Mouse (Mus musculus): ENCODE data around the gene Rwdd2a. TPM values are rescaled to one million over a fixed set of nuclear protein-coding genes. Genes with fewer than 3 reads are reported as not detected.

Rwdd2a gene
- polyA plus RNA-seq, 1 experiment from 2014 or later, result 4.1 TPM

GRCm38 (mm10) chr9:86605776-86606175, 34.0 kb downstream of the Rwdd2a start:
- Histone ChIP-seq H3K27ac (no peak overlapping the region), H3K36me3 (replicated peaks) (no peaks in the 10 kb centered on the region), H3K9me3 (no peaks in the 10 kb centered on the region), H3K4me3 (no peak overlapping the region), H3K27me3 (ENCODE audit: poor library complexity, severe bottlenecking) (no peaks in the 10 kb centered on the region), H3K4me1 (no peaks in the 10 kb centered on the region)
- WGBS, result 92% methylated on average over 6 of the region's 6 CpGs
- DNase-seq (ENCODE audit: extremely low spot score, low spot score), result no peak

GRCm38 (mm10) chr9:86612091-86612490, 40.3 kb downstream of the Rwdd2a start:
- Histone ChIP-seq H3K27ac (no peak overlapping the region), H3K4me1 (no peaks in the 10 kb centered on the region), H3K4me3 (no peak overlapping the region), H3K9me3 (no peaks in the 10 kb centered on the region), H3K27me3 (ENCODE audit: poor library complexity, severe bottlenecking) (no peaks in the 10 kb centered on the region), H3K36me3 (replicated peaks) (no peaks in the 10 kb centered on the region)
- DNase-seq (ENCODE audit: extremely low spot score, low spot score), result no peak
- 93% methylated on average over 4 of the region's 4 CpGs for WGBS

GRCm38 (mm10) chr9:86615765-86616164, 44.0 kb downstream of the Rwdd2a start:
- Histone ChIP-seq H3K4me3 (no peak overlapping the region), H3K27ac (no peak overlapping the region), H3K27me3 (ENCODE audit: poor library complexity, severe bottlenecking) (no peaks in the 10 kb centered on the region), H3K4me1 (no peaks in the 10 kb centered on the region), H3K9me3 (no peaks in the 10 kb centered on the region), H3K36me3 (replicated peaks) (no peaks in the 10 kb centered on the region)
- no peak for DNase-seq (ENCODE audit: extremely low spot score, low spot score)
- WGBS, result 87% methylated on average over 1 of the region's 1 CpGs

DNA sequence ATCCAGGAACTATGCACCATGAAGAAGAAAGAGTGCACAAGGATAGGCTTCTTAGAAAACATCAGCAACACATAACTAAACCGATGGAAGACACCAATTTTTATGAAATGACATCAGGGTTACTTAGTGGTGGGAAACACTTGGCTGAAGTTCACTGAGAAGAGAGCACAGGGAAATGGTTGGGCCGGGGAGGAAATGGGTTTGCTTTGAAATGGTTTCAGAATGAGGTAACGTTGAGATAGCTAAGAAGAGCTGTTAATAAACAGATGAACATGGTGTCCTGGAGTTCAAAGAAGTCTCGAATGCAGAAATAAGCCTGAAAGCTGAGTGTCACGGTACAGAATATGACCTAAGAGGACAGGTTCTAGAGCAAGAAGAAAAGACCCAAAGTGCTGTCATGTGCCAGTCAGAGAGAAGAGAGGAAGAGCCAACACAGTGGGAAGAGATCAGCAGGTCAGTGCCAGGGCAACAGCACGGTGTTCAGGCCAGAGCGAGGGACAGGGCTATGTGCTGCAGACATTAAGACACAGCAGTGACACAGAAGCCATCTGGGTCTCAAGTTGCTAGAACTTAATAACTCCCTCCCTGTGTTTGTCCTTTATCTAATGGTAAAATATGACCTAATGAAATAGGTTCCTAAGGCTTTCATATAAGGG, 46.2 kb downstream of the Rwdd2a start:
- no peak overlapping the region for H3K4me3 ChIP-seq
- no peak overlapping the region for H3K27ac ChIP-seq
- H3K4me1 ChIP-seq, result no peaks in the 10 kb centered on the region
- no peak for DNase-seq (ENCODE audit: extremely low spot score, low spot score)
- no peaks in the 10 kb centered on the region for H3K9me3 ChIP-seq
- H3K36me3 ChIP-seq (replicated peaks), result no peaks in the 10 kb centered on the region
- no peaks in the 10 kb centered on the region for H3K27me3 ChIP-seq (ENCODE audit: poor library complexity, severe bottlenecking)
- WGBS, result 88% methylated on average over 7 of the region's 7 CpGs

GRCm38 (mm10) chr9:86619341-86620139, 47.7 kb downstream of the Rwdd2a start:
- H3K9me3 ChIP-seq, result no peaks in the 10 kb centered on the region
- no peaks in the 10 kb centered on the region for H3K4me1 ChIP-seq
- H3K27me3 ChIP-seq (ENCODE audit: poor library complexity, severe bottlenecking), result no peaks in the 10 kb centered on the region
- no peak overlapping the region for H3K27ac ChIP-seq
- WGBS, result 85% methylated on average over 10 of the region's 10 CpGs
- H3K4me3 ChIP-seq, result no peak overlapping the region
- no peaks in the 10 kb centered on the region for H3K36me3 ChIP-seq (replicated peaks)
- no peak for DNase-seq (ENCODE audit: extremely low spot score, low spot score)

- 62% methylated on average over 2 of the region's 2 CpGs for WGBS
- Histone ChIP-seq H3K27ac (no peak overlapping the region), H3K27me3 (ENCODE audit: poor library complexity, severe bottlenecking) (no peaks in the 10 kb centered on the region), H3K9me3 (no peaks in the 10 kb centered on the region), H3K4me3 (no peak overlapping the region), H3K4me1 (peaks cover 7% of the 10 kb centered on the region; the same call in 1 of the 2 replicates), H3K36me3 (replicated peaks) (no peaks in the 10 kb centered on the region)
- no peak for DNase-seq (ENCODE audit: extremely low spot score, low spot score)
Measured at GRCm38 (mm10) chr9:86622062-86622461, 50.3 kb downstream of the Rwdd2a start.

DNA sequence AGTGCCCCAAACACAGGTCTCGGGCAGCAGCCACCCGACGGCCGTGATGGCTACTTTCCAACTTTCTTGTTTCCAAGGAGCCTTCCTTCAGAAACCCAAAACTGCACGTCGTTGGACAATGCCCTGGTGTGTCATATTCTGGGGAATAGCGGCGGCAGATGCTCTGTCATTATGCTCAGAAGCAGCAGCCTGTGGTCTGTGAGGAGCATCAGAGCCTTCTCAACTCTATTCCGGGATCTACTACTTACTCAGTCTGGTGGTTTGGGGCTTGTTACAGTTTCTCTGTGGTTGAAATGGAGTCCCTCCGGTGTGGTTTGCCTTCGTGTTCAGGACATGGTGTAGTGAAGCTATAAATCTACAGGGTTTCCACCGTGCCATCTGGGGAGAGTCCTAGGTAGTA, 52.2 kb downstream of the Rwdd2a start:
- no peaks in the 10 kb centered on the region for H3K36me3 ChIP-seq (replicated peaks)
- DNase-seq (ENCODE audit: extremely low spot score, low spot score), result no peak
- 91% methylated on average over 12 of the region's 12 CpGs for WGBS
- H3K4me1 ChIP-seq, result peaks cover 8% of the 10 kb centered on the region; the same call in 1 of the 2 replicates
- no peaks in the 10 kb centered on the region for H3K9me3 ChIP-seq
- H3K4me3 ChIP-seq, result no peak overlapping the region
- no peaks in the 10 kb centered on the region for H3K27me3 ChIP-seq (ENCODE audit: poor library complexity, severe bottlenecking)
- no peak overlapping the region for H3K27ac ChIP-seq

Other genes starting within 250 kb of the Rwdd2a start
- 8.0 and 8.3 TPM in 2 replicates for gene Ube2cbp, start 107.0 kb upstream of the Rwdd2a start, polyA plus RNA-seq (2016; fragmentation: Nextera tagmentation; extraction: Ambion mirVana)
- 9.2 and 9.8 TPM in 2 replicates for gene Dop1a, start 104.8 kb upstream of the Rwdd2a start, polyA plus RNA-seq (2016; fragmentation: Nextera tagmentation; extraction: Ambion mirVana)
- 34.2 and 34.6 TPM in 2 replicates for gene Pgm3, start 149 bp upstream of the Rwdd2a start, polyA plus RNA-seq (2016; fragmentation: Nextera tagmentation; extraction: Ambion mirVana)
- 8.1 and 9.1 TPM in 2 replicates for gene Me1, start 124.0 kb downstream of the Rwdd2a start, polyA plus RNA-seq (2016; fragmentation: Nextera tagmentation; extraction: Ambion mirVana)
- 1.4 and 1.8 TPM in 2 replicates for gene Prss35, start 171.7 kb downstream of the Rwdd2a start, polyA plus RNA-seq (2016; fragmentation: Nextera tagmentation; extraction: Ambion mirVana)